Mouse (Mus musculus): Measurements from ENCODE around the gene Cfap299. TPM values are rescaled to one million over a fixed set of nuclear protein-coding genes. Genes with fewer than 3 reads are reported as not detected.

Cfap299 gene
- total and polyA plus RNA-seq, 3 experiments = not detected

DNA sequence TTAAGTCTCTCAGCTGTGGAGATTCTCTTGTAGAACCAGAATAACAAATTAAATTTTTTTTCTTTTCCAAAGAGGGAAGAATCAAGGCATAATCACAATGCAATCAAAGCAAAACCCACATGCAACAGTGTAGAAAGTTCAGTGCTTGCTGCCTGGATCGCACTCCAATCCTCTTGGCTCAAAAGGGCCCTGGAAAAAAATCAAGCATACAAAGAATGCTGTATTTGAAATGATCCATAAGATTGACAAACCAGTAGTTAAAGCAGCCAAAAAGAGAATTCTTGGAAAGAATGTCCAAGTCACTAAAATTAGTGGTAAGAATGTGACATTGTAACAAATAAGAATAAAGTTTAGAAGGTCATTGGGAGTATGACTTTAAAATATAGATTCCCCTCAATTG, 486.2 kb downstream of the Cfap299 start:
- H3K9me3 ChIP-seq (replicated peaks; ENCODE audit: low read length) = no peaks in the 10 kb centered on the region
- H3K27ac ChIP-seq (ENCODE audit: insufficient read depth, low read depth) = no peak overlapping the region
- no peaks in the 10 kb centered on the region for H3K79me2 ChIP-seq (replicated peaks; ENCODE audit: control insufficient read depth, extremely low read depth, insufficient read depth, poor library complexity, severe bottlenecking)
- H3K36me3 ChIP-seq (replicated peaks in 1 of 2; ENCODE audit: control insufficient read depth in 1 of 2, insufficient read depth in 1 of 2, low read length in 1 of 2) = no peaks in the 10 kb centered on the region
- no peak overlapping the region for H3K9ac ChIP-seq (ENCODE audit: insufficient read depth, low read depth)
- dilution Hi-C loops (cut with MboI; ENCODE audit: extremely low pct_ligation_motif_present, extremely low pct_unique_long_range_greater_than_20kb, low sequenced_read_pairs) = no loop called here
- in situ Hi-C loops (cut with MboI; ENCODE audit: low pct_ligation_motif_present, low pct_unique_long_range_greater_than_20kb, low sequenced_read_pairs) = no loop called here
- no peak overlapping the region for H3K4me3 ChIP-seq (replicated peaks in 1 of 3; ENCODE audit: low read depth in 2 of 3, low read length in 2 of 3, poor library complexity in 1 of 3)
- DNase-seq (ENCODE audit: extremely low read depth) = no peak
- H3K27me3 ChIP-seq (replicated peaks) = no peaks in the 10 kb centered on the region
- TF ChIP-seq GABPA (IDR thresholded peaks at IDR 0.05; ENCODE audit: insufficient replicate concordance, low read depth, low read length) = no peak
- no peak for TF ChIP-seq CHD2 (IDR thresholded peaks at IDR 0.05; ENCODE audit: low read length)
- no peak for TF ChIP-seq SIN3A (IDR thresholded peaks at IDR 0.05; ENCODE audit: low read length)
- no peak for TF ChIP-seq MEF2A (IDR thresholded peaks at IDR 0.05; ENCODE audit: borderline replicate concordance, low read depth, low read length)
- no peak for TF ChIP-seq JUN (IDR thresholded peaks at IDR 0.05; ENCODE audit: insufficient read depth, low read depth, low read length)
- TF ChIP-seq ZKSCAN1 (IDR thresholded peaks at IDR 0.05; ENCODE audit: borderline replicate concordance, low read depth, low read length) = no peak
- TF ChIP-seq EP300 (IDR thresholded peaks at IDR 0.05; ENCODE audit: low read length) = no peak
- no peak for TF ChIP-seq MAZ (IDR thresholded peaks at IDR 0.05; ENCODE audit: low read depth, low read length)
- no peak for TF ChIP-seq SMC3 (IDR thresholded peaks at IDR 0.05; ENCODE audit: low read depth, low read length)
- no peak overlapping the region for H3K4me2 ChIP-seq (ENCODE audit: insufficient read depth, low read depth, poor library complexity, severe bottlenecking)
- no peaks in the 10 kb centered on the region for H3K4me1 ChIP-seq (ENCODE audit: control insufficient read depth in 1 of 2, insufficient read depth in 2 of 2)

DNA sequence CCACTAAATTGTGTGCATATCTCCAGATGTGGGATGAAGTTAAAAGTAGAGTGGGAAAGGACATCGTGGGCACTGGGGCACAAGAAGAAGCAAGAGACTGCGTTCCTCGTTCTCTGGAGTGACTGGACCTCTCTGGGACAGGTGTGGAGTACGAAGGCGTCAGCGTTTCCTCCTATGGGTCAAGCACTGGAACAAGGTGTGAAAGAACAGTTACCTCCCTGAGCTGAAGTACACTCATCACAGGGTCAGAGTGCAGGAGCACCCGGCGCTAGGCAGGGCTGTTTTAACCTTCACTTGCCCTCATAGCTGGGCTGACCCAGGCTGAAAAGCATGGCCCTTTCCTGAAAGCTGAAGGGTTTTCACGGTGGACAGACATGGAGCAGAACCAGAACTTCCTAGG, 504.7 kb downstream of the Cfap299 start:
- Histone ChIP-seq H3K36me3 (replicated peaks in 1 of 2; ENCODE audit: control insufficient read depth in 1 of 2, insufficient read depth in 1 of 2, low read length in 1 of 2) (no peaks in the 10 kb centered on the region), H3K9ac (ENCODE audit: insufficient read depth, low read depth) (no peak overlapping the region), H3K79me2 (replicated peaks; ENCODE audit: control insufficient read depth, extremely low read depth, insufficient read depth, poor library complexity, severe bottlenecking) (no peaks in the 10 kb centered on the region), H3K4me1 (ENCODE audit: control insufficient read depth in 1 of 2, insufficient read depth in 2 of 2) (no peaks in the 10 kb centered on the region), H3K27ac (ENCODE audit: insufficient read depth, low read depth) (no peak overlapping the region), H3K27me3 (replicated peaks) (no peaks in the 10 kb centered on the region), H3K4me2 (ENCODE audit: insufficient read depth, low read depth, poor library complexity, severe bottlenecking) (no peak overlapping the region), H3K4me3 (replicated peaks in 1 of 3; ENCODE audit: low read depth in 2 of 3, low read length in 2 of 3, poor library complexity in 1 of 3) (no peak overlapping the region), H3K9me3 (replicated peaks; ENCODE audit: low read length) (no peaks in the 10 kb centered on the region)
- dilution Hi-C loops (cut with MboI; ENCODE audit: extremely low pct_ligation_motif_present, extremely low pct_unique_long_range_greater_than_20kb, low sequenced_read_pairs) (no loop called here), in situ Hi-C loops (cut with MboI; ENCODE audit: low pct_ligation_motif_present, low pct_unique_long_range_greater_than_20kb, low sequenced_read_pairs) (no loop called here)
- TF ChIP-seq ETS1 (conservative IDR thresholded peaks at IDR 0.05; ENCODE audit: low read depth, low read length) = no peak
- no peak for TF ChIP-seq MXI1 (IDR thresholded peaks at IDR 0.05; ENCODE audit: low read depth, low read length)
- TF ChIP-seq EP300 (IDR thresholded peaks at IDR 0.05; ENCODE audit: low read length) = no peak
- no peak for TF ChIP-seq MAFK (IDR thresholded peaks at IDR 0.05; ENCODE audit: insufficient replicate concordance, low read length)
- TF ChIP-seq SMC3 (IDR thresholded peaks at IDR 0.05; ENCODE audit: low read depth, low read length) = no peak
- no peak for TF ChIP-seq E2F4 (IDR thresholded peaks at IDR 0.05; ENCODE audit: insufficient replicate concordance, low read depth, low read length)
- no peak for TF ChIP-seq ZNF384 (IDR thresholded peaks at IDR 0.05; ENCODE audit: low read depth, low read length)
- TF ChIP-seq CHD2 (IDR thresholded peaks at IDR 0.05; ENCODE audit: low read length) = no peak
- TF ChIP-seq BHLHE40 (IDR thresholded peaks at IDR 0.05; ENCODE audit: low read depth, low read length) = no peak
- TF ChIP-seq TBP (conservative IDR thresholded peaks at IDR 0.05; ENCODE audit: low read depth, low read length) = no peak
- TF ChIP-seq RAD21 (IDR thresholded peaks at IDR 0.05; ENCODE audit: low read depth, low read length) = no peak
- no peak for DNase-seq (ENCODE audit: extremely low read depth)
